10 mouse cellular contexts compared by ENCODE assay signal in genomic region chr7:44604619-44605018, GRCm38 (mm10). TPM values are rescaled to one million over a fixed set of nuclear protein-coding genes. Genes with fewer than 3 reads are reported as not detected.
A peak's percentile ranks its signal among the peaks of the same experiment; 100 is the strongest.
DNase-seq lines count a peak whose midpoint lies in the region; ATAC-seq and TF ChIP-seq lines count a peak whose summit lies in the region.
"Had no signal": no experiment of that assay in that cellular context is flagged by ENCODE, and none has a peak within 500 bp of the region (broad histone marks: within the 10 kb centered on the region; RNA-seq: fewer than 3 reads in every experiment).

No protein-coding gene starts in this region.

- H3K27me3 ChIP-seq in kidney, embryonic 14.5 days (ENCODE audit: control insufficient read depth, insufficient read depth, low read length): peaks cover 68% of the 10 kb centered on the region
- peaks cover 59% of the 10 kb centered on the region for H3K27me3 ChIP-seq in embryonic facial prominence, embryonic 14.5 days (replicated peaks; ENCODE audit: control insufficient read depth, insufficient read depth, low read length)
- peaks cover 49% of the 10 kb centered on the region for H3K27me3 ChIP-seq in intestine, embryonic 16.5 days (replicated peaks; ENCODE audit: control insufficient read depth, insufficient read depth, low read length)
- H3K27me3 ChIP-seq in midbrain, postnatal 0 days (ENCODE audit: insufficient read depth, low read length): peaks cover 16% of the 10 kb centered on the region; the same call in 1 of the 2 replicates

- peak; percentile 20; the same call in 1 of the 2 replicates for ATAC-seq in kidney, embryonic 14.5 days (ENCODE audit: low FRiP score, low TSS enrichment)
- ATAC-seq in embryonic facial prominence, embryonic 14.5 days (ENCODE audit: low read depth): no peak
- no peak for ATAC-seq in intestine, embryonic 16.5 days
- no peak for ATAC-seq in midbrain, postnatal 0 days (ENCODE audit: low FRiP score)

- H3K4me1 ChIP-seq in kidney, embryonic 14.5 days (ENCODE audit: control insufficient read depth, insufficient read depth, low read length): no peaks in the 10 kb centered on the region
- H3K4me1 ChIP-seq in embryonic facial prominence, embryonic 14.5 days (ENCODE audit: control insufficient read depth, insufficient read depth, low read length): peaks cover 11% of the 10 kb centered on the region
- H3K4me1 ChIP-seq in intestine, embryonic 16.5 days (ENCODE audit: control insufficient read depth, insufficient read depth, low read length): peaks cover 9% of the 10 kb centered on the region; the same call in 1 of the 2 replicates
- peaks cover 2% of the 10 kb centered on the region; the same call in 1 of the 2 replicates for H3K4me1 ChIP-seq in midbrain, postnatal 0 days (ENCODE audit: insufficient read depth, low read length)

- intact Hi-C loops in left cerebral cortex, postnatal 4 days (cut with DNase I): no loop called here

- peak overlapping the region; percentile 45 for H3K4me2 ChIP-seq in kidney, embryonic 14.5 days (replicated peaks; ENCODE audit: low read depth, low read length)
- peak overlapping the region; percentile 55 for H3K4me2 ChIP-seq in embryonic facial prominence, embryonic 14.5 days (ENCODE audit: low read depth, low read length)
- H3K4me2 ChIP-seq in intestine, embryonic 16.5 days (ENCODE audit: low read depth, low read length): 0 out of 2 replicates have a peak overlapping the region, but pooled peaks have one; percentile 49
- H3K4me2 ChIP-seq in midbrain, postnatal 0 days (ENCODE audit: low read depth, low read length, poor library complexity, severe bottlenecking): peak overlapping the region; percentile 47

- TF ChIP-seq CTCF in midbrain, postnatal 0 days (IDR thresholded peaks at IDR 0.05): no peak

- no peak for DNase-seq in kidney, postnatal 4 days
- no peak for DNase-seq in embryonic facial prominence, embryonic 14.5 days (ENCODE audit: low spot score)
- DNase-seq in midbrain, postnatal 0 days (ENCODE audit: low spot score): no peak
- DNase-seq in left cerebral cortex, postnatal 4 days: no peak
- DNase-seq in frontal cortex, postnatal 36 days (ENCODE audit: low spot score in 2 of 2): no peak
- no peak for DNase-seq in heart, adult 11 months
- DNase-seq: lung, adult 2 months had no signal

- H3K36me3 ChIP-seq in kidney, embryonic 14.5 days (ENCODE audit: control insufficient read depth, insufficient read depth, low read length): no peaks in the 10 kb centered on the region
- no peaks in the 10 kb centered on the region for H3K36me3 ChIP-seq in embryonic facial prominence, embryonic 14.5 days (ENCODE audit: control insufficient read depth, insufficient read depth, low read length)
- H3K36me3 ChIP-seq in intestine, embryonic 16.5 days (ENCODE audit: control insufficient read depth, insufficient read depth, low read length): no peaks in the 10 kb centered on the region
- H3K36me3 ChIP-seq in midbrain, postnatal 0 days (ENCODE audit: insufficient read depth, low read length): no peaks in the 10 kb centered on the region; the same call in 1 of the 2 replicates

- peak overlapping the region; percentile 27 for H3K4me3 ChIP-seq in kidney, embryonic 14.5 days (ENCODE audit: low read length)
- H3K4me3 ChIP-seq in embryonic facial prominence, embryonic 14.5 days (ENCODE audit: low read depth, low read length): peak overlapping the region; percentile 34
- peak overlapping the region; percentile 25; the same call in 1 of the 2 replicates for H3K4me3 ChIP-seq in intestine, embryonic 16.5 days (ENCODE audit: low read length)
- peak overlapping the region; percentile 27; the same call in 1 of the 2 replicates for H3K4me3 ChIP-seq in midbrain, postnatal 0 days (ENCODE audit: low read depth, low read length)

- no peak overlapping the region for H3K27ac ChIP-seq in kidney, embryonic 14.5 days (ENCODE audit: low read depth, low read length)
- H3K27ac ChIP-seq in embryonic facial prominence, embryonic 14.5 days (replicated peaks; ENCODE audit: low read depth, low read length): no peak overlapping the region; the same call in 1 of the 2 replicates
- H3K27ac ChIP-seq in intestine, embryonic 16.5 days (ENCODE audit: low read length): no peak overlapping the region
- no peak overlapping the region for H3K27ac ChIP-seq in midbrain, postnatal 0 days (ENCODE audit: low read depth, low read length)

- no peaks in the 10 kb centered on the region for H3K9me3 ChIP-seq in kidney, embryonic 14.5 days (ENCODE audit: control insufficient read depth, low read length)
- H3K9me3 ChIP-seq in embryonic facial prominence, embryonic 14.5 days (ENCODE audit: control insufficient read depth, low read length): no peaks in the 10 kb centered on the region
- no peaks in the 10 kb centered on the region for H3K9me3 ChIP-seq in intestine, embryonic 16.5 days (ENCODE audit: control insufficient read depth, low read length)
- no peaks in the 10 kb centered on the region for H3K9me3 ChIP-seq in midbrain, postnatal 0 days (ENCODE audit: low read length)

- H3K9ac ChIP-seq in kidney, embryonic 14.5 days (ENCODE audit: low read depth, low read length): no peak overlapping the region
- H3K9ac ChIP-seq in embryonic facial prominence, embryonic 14.5 days (ENCODE audit: low read depth, low read length): no peak overlapping the region
- no peak overlapping the region for H3K9ac ChIP-seq in intestine, embryonic 16.5 days (ENCODE audit: low read depth, low read length)
- no peak overlapping the region for H3K9ac ChIP-seq in midbrain, postnatal 0 days (replicated peaks; ENCODE audit: low read length, poor library complexity, severe bottlenecking)

- 2% methylated on average over 8 of the region's 8 CpGs for WGBS in kidney, embryonic 14.5 days
- 3% methylated on average over 6 of the region's 8 CpGs for WGBS in embryonic facial prominence, embryonic 14.5 days
- WGBS in intestine, embryonic 16.5 days: 3% methylated on average over 8 of the region's 8 CpGs
- 3% methylated on average over 8 of the region's 8 CpGs for WGBS in midbrain, postnatal 0 days

RNA-seq across cellular contexts. Expression of gene Kcnc3, which starts 14.2 kb away (rescaled TPM):
- 0.18 and 0.26 TPM in 2 replicates for polyA plus RNA-seq in kidney, embryonic 14.5 days (2014; fragmentation: Nextera tagmentation; extraction: Ambion mirVana)
- polyA plus RNA-seq in embryonic facial prominence, embryonic 14.5 days (2014; fragmentation: Nextera tagmentation; extraction: Ambion mirVana): 0.49 and 0.67 TPM in 2 replicates
- polyA plus RNA-seq in intestine, embryonic 16.5 days (2015; fragmentation: Nextera tagmentation; extraction: Ambion mirVana): 0.20 and 0.22 TPM in 2 replicates
- total RNA-seq in midbrain, postnatal 0 days (2014; rRNA removed): 17.2 and 25.4 TPM in 2 replicates
- 6.2 and 6.6 TPM in 2 replicates for polyA plus RNA-seq in midbrain, postnatal 0 days (2015; fragmentation: Nextera tagmentation; extraction: Ambion mirVana)
- 10 to 100 TPM; 31.0 to 33.0 TPM for total RNA-seq in left cerebral cortex, postnatal 4 days (2021)
- polyA plus RNA-seq: heart, postnatal 0 days had no signal

RNA-seq across cellular contexts. Expression of gene Napsa, which starts 32.4 kb away (rescaled TPM):
- polyA plus RNA-seq in kidney, embryonic 14.5 days (2014; fragmentation: Nextera tagmentation; extraction: Ambion mirVana): 5.0 and 7.0 TPM in 2 replicates
- 1.7 and 2.8 TPM in 2 replicates for polyA plus RNA-seq in embryonic facial prominence, embryonic 14.5 days (2014; fragmentation: Nextera tagmentation; extraction: Ambion mirVana)
- 3.4 and 3.9 TPM in 2 replicates for polyA plus RNA-seq in intestine, embryonic 16.5 days (2015; fragmentation: Nextera tagmentation; extraction: Ambion mirVana)
- total RNA-seq in midbrain, postnatal 0 days (2014; rRNA removed): not detected in 2 replicates
- 0.79 and 0.82 TPM in 2 replicates for polyA plus RNA-seq in midbrain, postnatal 0 days (2015; fragmentation: Nextera tagmentation; extraction: Ambion mirVana)
- total RNA-seq in left cerebral cortex, postnatal 4 days (2021): under 1 TPM in 1 of 2 experiments, not detected in 1; 0.30 TPM

RNA-seq across cellular contexts. Expression of gene Nr1h2, which starts 50.9 kb away (rescaled TPM):
- polyA plus RNA-seq in kidney, embryonic 14.5 days (2014; fragmentation: Nextera tagmentation; extraction: Ambion mirVana): 69.1 and 69.8 TPM in 2 replicates
- polyA plus RNA-seq in embryonic facial prominence, embryonic 14.5 days (2014; fragmentation: Nextera tagmentation; extraction: Ambion mirVana): 60.8 and 64.5 TPM in 2 replicates
- polyA plus RNA-seq in intestine, embryonic 16.5 days (2015; fragmentation: Nextera tagmentation; extraction: Ambion mirVana): 79.3 and 83.3 TPM in 2 replicates
- total RNA-seq in midbrain, postnatal 0 days (2014; rRNA removed): 46.8 and 47.7 TPM in 2 replicates
- polyA plus RNA-seq in midbrain, postnatal 0 days (2015; fragmentation: Nextera tagmentation; extraction: Ambion mirVana): 41.2 and 48.0 TPM in 2 replicates
- 10 to 100 TPM; 44.4 to 55.0 TPM for total RNA-seq in left cerebral cortex, postnatal 4 days (2021)

RNA-seq across cellular contexts. Expression of gene Pold1, which starts 56.0 kb away (rescaled TPM):
- polyA plus RNA-seq in kidney, embryonic 14.5 days (2014; fragmentation: Nextera tagmentation; extraction: Ambion mirVana): 51.6 and 69.5 TPM in 2 replicates
- 57.9 and 64.1 TPM in 2 replicates for polyA plus RNA-seq in embryonic facial prominence, embryonic 14.5 days (2014; fragmentation: Nextera tagmentation; extraction: Ambion mirVana)
- 68.5 and 76.4 TPM in 2 replicates for polyA plus RNA-seq in intestine, embryonic 16.5 days (2015; fragmentation: Nextera tagmentation; extraction: Ambion mirVana)
- 12.9 and 17.5 TPM in 2 replicates for total RNA-seq in midbrain, postnatal 0 days (2014; rRNA removed)
- 8.8 and 9.6 TPM in 2 replicates for polyA plus RNA-seq in midbrain, postnatal 0 days (2015; fragmentation: Nextera tagmentation; extraction: Ambion mirVana)
- total RNA-seq in left cerebral cortex, postnatal 4 days (2021): 10 to 100 TPM; 13.6 to 14.4 TPM
